Mouse (Mus musculus): ENCODE results near the gene Traf3ip2.

Gene Traf3ip2

DNA sequence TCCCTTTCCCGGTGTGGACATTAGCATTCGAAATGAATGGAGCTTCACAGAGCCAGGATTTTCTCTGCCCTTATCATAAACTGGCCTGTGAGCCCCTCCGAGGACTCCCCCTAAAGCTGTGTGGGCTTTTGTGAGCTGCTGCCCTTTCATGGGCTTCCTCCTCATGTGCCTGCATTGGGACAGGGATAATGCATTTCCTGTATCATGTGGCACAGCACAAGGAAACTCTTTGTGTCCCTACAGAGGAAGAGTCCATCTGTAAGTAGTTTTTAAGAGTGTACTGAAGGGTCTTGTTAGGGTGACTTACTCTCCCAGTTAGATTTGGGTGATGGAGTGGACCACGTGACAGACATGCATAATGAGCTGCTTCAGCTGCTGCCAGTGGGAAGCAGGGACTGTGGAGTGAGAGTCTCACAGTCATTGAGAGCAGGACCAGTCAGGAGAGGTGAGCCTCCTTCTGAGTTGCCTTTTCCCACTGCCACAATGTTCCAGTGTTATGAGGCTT, 59.9 kb downstream of the Traf3ip2 start:
- DNase-seq (ENCODE audit: low read depth in 2 of 2, low spot score in 2 of 2): no peak

DNA sequence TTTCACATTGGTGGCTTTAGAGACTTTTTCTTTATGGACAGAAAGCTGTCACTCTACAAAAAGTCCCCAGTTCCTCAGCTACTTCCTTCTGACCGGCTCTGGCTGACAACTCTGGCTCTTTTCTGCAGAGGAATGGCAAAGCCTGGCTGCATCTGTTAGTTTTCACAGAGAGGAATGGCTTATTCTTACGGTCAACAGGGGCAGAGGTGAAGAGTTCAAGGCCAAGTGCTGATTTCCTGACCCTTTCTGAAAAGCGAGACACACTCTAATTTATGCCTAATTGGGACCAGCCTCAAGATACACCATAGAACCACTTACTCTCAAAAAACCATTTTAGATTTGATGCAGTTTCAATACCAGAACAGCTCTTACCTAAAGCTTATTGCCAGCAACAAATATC, 61.4 kb downstream of the Traf3ip2 start:
- DNase-seq (ENCODE audit: low read depth in 2 of 2, low spot score in 2 of 2): no peak

DNA sequence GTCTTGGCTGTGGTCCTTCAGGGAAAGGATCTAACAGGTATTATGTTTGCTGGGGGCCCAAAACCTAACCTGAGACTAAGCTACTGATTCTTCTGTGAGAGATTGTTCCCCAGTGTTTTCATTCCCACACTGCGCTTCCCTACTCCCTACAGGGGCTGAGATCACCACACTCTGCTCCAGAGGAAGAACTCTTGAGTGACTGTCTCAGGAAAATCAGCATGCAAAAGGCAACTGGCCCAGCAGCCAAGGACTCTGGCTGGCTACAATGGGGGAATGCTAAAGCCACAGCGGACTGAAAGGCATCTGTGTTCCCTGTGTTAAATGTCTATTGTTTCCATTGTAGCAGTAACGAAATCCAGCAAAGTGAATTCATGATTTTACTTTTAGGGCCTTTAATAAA, 62.0 kb downstream of the Traf3ip2 start:
- DNase-seq (ENCODE audit: low read depth in 2 of 2, low spot score in 2 of 2): no peak

DNA sequence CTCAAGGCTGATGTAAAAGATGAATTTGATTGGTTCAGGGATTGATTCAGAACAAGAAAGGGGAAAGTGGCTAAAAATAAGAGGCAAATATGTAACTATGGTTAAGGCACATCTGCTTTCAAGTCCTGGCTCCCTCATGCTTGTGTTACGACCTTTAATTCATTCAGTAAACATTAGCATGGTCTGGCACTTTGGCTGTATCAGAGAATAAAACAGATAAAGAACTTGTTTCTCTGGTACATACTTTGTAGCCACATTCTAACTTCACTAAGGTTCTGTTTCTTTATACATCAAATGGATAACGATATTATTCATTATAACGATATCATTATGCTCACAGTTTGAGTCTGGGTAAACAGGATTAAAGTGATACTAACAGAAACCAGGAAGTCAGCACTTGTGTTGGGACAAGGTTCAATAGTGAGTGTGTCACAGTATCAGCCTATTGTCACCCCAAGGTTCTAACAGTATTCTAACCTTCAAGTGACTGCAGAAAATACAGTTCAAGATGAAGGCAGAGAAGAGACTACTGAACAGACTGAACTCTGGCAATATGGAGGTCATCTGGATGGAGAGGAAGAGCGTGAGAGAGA, 65.6 kb downstream of the Traf3ip2 start:
- no peak for DNase-seq (ENCODE audit: low read depth in 2 of 2, low spot score in 2 of 2)

DNA sequence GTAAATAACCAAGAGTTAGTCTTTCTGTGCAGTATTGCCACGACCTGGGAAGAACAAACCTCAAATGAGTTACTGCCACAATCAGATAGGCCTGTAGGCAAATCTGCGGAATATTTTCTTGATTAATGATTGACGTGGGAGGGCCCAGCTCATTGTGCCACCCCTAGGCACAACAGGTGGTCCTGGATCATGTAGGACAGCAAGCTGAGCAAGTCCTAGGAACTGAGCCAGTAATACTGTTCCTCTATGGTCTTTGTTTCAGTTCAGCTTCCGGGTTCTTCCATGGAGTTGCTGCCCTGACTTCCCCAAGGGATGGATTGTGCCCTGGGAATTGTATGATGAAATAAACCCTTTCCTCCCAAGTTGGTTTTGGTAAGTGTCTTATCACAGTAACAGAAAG, 68.3 kb downstream of the Traf3ip2 start:
- DNase-seq (ENCODE audit: low read depth in 2 of 2, low spot score in 2 of 2): no peak

DNA sequence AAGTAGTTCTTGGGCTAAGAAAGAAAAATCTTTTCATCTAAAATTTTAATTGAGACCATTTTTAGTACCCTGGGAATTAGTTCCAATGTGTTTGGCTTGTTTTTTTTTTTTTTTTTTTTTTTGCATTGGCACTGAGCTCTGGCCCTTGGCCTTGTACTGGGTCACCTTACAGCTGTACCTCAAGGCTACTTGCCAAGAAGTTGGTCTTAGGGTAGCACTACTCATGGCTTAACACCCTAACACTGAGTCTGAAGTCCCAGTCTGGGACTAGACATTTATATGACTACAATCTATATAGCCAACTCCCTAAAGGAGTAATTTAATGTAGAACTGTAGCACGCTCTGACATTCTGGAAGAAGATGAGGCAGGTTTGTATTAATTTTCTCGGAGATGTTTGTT, 69.8 kb downstream of the Traf3ip2 start:
- no peak for DNase-seq (ENCODE audit: low read depth in 2 of 2, low spot score in 2 of 2)

DNA sequence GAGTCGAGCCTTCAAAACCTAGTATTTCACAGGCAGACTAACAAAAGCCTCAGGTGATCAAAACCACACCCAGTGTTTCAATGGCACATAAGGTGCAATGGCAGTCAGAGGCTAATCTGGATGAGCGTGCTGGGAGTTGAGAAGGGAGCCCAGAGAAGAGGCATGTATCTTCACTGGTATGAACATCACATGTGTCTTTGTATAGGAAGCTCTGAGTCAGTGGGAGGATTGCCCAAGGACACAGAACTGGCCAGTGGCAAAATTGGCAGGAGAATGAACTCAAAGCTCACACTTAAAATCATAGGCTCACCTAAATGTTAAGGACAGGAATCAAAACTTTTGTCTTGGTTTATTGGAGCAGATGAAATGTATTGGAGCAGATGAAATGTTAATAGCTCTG, 70.7 kb downstream of the Traf3ip2 start:
- no peak for DNase-seq (ENCODE audit: low read depth in 2 of 2, low spot score in 2 of 2)

DNA sequence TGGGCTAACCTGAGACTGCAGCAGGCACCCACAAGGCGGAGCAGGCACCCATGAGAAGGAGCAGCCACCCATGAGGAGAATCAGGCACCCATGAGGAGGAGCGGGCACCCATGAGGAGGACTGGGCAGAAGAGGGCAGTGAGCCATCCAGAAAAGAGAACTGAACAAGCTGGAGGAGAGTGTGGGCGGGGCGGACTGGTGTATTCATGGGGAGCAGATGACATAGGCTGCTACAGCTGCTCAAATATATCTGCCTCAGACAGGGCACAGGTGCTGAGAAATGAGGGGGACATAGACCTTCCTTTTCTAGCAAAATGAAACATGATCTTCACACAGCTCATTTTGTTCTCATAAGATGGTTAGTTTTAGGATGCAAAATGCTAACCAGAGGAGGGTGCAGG, 74.1 kb downstream of the Traf3ip2 start:
- DNase-seq (ENCODE audit: low read depth in 2 of 2, low spot score in 2 of 2): no peak

DNA sequence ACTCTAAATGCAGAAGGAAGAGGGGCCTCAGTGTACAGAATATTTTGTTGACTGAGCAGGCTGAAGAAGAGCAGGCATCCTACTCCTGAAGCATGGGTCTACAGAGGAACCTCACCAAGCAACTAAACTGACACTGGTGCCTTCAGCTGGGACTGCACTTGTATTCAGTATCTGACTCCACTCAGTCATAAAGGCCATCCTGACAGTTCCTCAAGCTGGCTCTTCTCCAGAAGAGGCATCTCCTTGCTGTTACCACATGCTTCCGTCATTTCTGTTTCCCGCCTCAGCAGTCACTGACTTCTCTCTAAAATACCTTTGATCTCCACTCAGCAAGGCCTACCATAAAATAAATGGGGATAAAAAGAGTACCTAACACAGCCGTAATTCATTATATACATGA, 75.1 kb downstream of the Traf3ip2 start:
- DNase-seq (ENCODE audit: low read depth in 2 of 2, low spot score in 2 of 2): no peak

DNA sequence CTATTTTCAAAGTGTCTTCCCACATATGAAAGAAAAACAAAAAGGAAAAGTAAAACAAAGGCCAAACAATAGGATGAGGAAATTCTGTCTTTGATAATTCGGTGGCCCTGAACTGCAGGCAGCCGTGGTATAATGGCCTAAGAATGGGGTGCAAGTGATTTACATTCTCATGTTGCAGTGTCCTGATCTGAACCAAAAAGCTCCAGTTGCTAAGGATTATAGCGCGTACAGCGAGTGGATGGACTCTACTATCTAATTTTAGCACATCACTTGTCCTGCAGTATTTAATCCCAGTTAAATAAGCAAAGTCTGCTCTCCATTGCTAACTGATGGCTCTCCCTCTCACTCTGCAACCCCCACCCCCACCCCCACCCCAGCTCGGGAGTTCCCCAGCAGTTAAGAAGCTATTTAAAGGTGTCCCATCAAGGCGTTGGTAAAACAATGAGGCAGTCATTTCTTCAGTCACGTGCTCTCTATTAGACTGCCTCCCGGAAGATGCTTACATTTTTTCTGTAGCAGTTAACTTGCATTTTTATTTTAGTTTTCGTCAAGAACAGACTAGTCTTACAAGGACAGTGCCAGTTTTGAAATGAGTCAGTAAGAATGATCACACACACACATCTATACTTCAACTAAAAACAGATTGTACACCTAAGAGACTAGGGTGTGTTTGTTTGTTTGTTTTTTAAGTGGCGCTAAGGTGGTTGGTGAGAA, 78.8 kb downstream of the Traf3ip2 start:
- DNase-seq (ENCODE audit: low read depth in 2 of 2, low spot score in 2 of 2): no peak

DNA sequence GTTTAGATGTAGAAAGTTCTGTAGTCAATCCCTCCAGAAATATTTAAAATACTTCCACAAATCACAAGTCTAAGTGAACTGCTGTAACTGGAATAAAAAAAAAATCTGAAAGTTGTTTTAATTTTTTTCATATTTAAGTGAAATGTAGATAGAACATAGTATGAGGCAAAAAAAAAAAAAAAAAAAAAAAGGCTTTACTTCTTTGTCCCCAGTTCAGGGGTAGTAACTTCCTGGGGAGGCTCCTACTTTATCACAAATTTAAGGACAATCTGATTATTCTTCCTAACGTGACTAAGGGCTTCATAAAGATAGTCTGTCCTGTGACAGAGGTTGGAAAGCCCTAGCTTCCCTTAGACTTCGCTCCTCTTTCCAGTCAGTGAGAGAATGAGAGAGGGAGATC, 79.4 kb downstream of the Traf3ip2 start:
- no peak for DNase-seq (ENCODE audit: low read depth in 2 of 2, low spot score in 2 of 2)
